Mouse (Mus musculus) intestine, embryonic 15.5 days (tissue): ENCODE results near the gene Ms4a4d. TPM values are rescaled to one million over a fixed set of nuclear protein-coding genes. Genes with fewer than 3 reads are reported as not detected.
"Not testable (repeated sequence)": the region's sequence is repeated elsewhere in the genome, so short reads cannot be mapped to it uniquely, and the experiment has no call there.

Experiments used
- ATAC-seq: fragments of 200-750 bp; cut with Nextera tagmentation; 2 replicates; pipeline ENCODE4 v1.8.0; 2017; ENCODE audit warnings: moderate TSS enrichment, moderate library complexity
- H3K27ac ChIP-seq: fragments of 300-500 bp; sonication (generic); 2 replicates; pipeline ENCODE4 v1.5.1; 2015; ENCODE audit warnings: mild to moderate bottlenecking, inconsistent platforms
- H3K27me3 ChIP-seq: fragments of 300-500 bp; sonication (generic); replicated peaks from 2 replicates; pipeline ENCODE4 v1.6.1; 2015; ENCODE audit warnings: inconsistent platforms
- H3K36me3 ChIP-seq: fragments of 300-500 bp; sonication (generic); 2 replicates; pipeline ENCODE4 v1.6.1; 2015; ENCODE audit warnings: inconsistent platforms
- H3K4me1 ChIP-seq: fragments of 300-500 bp; sonication (generic); replicated peaks from 2 replicates; pipeline ENCODE4 v1.6.1; 2015; ENCODE audit warnings: inconsistent platforms
- H3K4me2 ChIP-seq: fragments of 300-500 bp; sonication (generic); replicated peaks from 2 replicates; pipeline ENCODE4 v1.6.1; 2015; ENCODE audit warnings: mild to moderate bottlenecking, inconsistent platforms
- H3K4me3 ChIP-seq: fragments of 300-500 bp; sonication (generic); replicated peaks from 2 replicates; pipeline ENCODE4 v1.5.1; 2015; ENCODE audit warnings: inconsistent platforms
- H3K9ac ChIP-seq: fragments of 300-500 bp; sonication (generic); 2 replicates; pipeline ENCODE4 v1.6.1; 2015; ENCODE audit warnings: inconsistent platforms
- H3K9me3 ChIP-seq: fragments of 300-500 bp; sonication (generic); 2 replicates; pipeline ENCODE4 v1.6.1; 2016; ENCODE audit warnings: inconsistent platforms
- WGBS: fragments of 180-500 bp; shearing (Covaris S2); methylation state at CpG from one replicate; pipeline ENCODE4 v1.1.7; 2015; 5-methylcytosine and 5-hydroxymethylcytosine counted together
- polyA plus RNA-seq: library from polyadenylated mRNA; unstranded; fragments of >200 nt; fragmentation: Nextera tagmentation; extraction: Ambion mirVana; gene quantifications from 2 replicates; pipeline ENCODE4 v1.2.1, GENCODE M21; 2015

Ms4a4d gene
- 2.8 and 4.0 TPM in 2 replicates for polyA plus RNA-seq

DNA sequence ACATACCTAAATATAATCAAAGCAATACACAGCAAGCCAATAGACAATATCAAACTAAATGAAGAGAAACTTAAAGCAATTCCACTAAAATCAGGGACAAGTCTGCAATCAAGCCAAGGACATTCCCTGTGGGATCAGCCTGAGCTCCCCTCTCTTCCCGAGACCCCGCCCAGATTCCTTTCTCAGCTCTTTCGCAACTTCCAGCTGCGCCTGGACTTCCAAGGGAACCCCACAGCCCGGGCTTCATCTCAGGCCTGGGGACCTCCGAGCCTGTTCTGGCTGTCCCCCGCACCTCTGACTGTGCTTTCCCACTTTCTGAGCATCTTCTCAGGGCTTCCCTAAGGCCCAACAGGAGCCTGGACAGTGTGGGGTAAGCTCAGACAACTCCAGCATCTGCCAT, at the start of gene Ms4a4d:
TSS of gene Ms4a4d (plus strand) at position 209 of the 400 bp plus-strand sequence.
- no peaks in the 10 kb centered on the region for H3K4me1 ChIP-seq
- H3K27ac ChIP-seq: no peak within 1 kb of the TSS
- no peaks in the 10 kb centered on the region for H3K36me3 ChIP-seq
- no peak within 1 kb of the TSS for H3K9ac ChIP-seq
- ATAC-seq: no peak
- no peak within 1 kb of the TSS for H3K4me3 ChIP-seq
- no peaks in the 10 kb centered on the region for H3K9me3 ChIP-seq
- WGBS: 11% methylated on average over 7 of the region's 7 CpGs
- H3K27me3 ChIP-seq: no peaks in the 10 kb centered on the region
- no peak within 1 kb of the TSS for H3K4me2 ChIP-seq

GRCm38 (mm10) chr19:11491406-11492189, 45.0 kb upstream of the Ms4a4d start:
- WGBS: 70% methylated on average over 4 of the region's 4 CpGs
- no peaks in the 10 kb centered on the region for H3K9me3 ChIP-seq
- no peak overlapping the region for H3K4me2 ChIP-seq
- no peaks in the 10 kb centered on the region for H3K36me3 ChIP-seq
- no peak overlapping the region for H3K9ac ChIP-seq
- H3K4me3 ChIP-seq: no peak overlapping the region
- ATAC-seq: no peak
- no peaks in the 10 kb centered on the region for H3K4me1 ChIP-seq
- H3K27me3 ChIP-seq: no peaks in the 10 kb centered on the region
- no peak overlapping the region for H3K27ac ChIP-seq

DNA sequence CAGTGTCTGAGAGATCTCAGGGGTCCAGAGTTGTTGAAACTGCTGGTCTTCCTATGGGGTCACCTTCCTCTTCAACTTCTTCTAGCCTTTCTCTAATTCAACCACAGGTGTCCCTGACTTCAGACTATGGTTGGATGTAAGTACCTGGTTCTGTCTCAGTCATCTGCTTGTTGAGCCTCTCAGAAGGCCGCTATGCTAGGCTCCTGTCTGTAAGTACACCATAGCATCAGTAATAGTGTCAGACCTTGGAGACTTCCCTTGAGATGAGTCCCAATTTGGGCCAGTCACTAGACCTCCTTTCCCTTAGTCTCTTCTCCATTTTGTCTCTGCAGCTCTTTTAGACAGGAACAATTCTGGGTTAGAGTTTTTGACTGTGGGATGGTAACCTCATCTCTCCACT, 43.9 kb upstream of the Ms4a4d start:
- Histone ChIP-seq H3K27me3 (no peaks in the 10 kb centered on the region), H3K4me2 (no peak overlapping the region), H3K9ac (no peak overlapping the region), H3K4me1 (no peaks in the 10 kb centered on the region), H3K27ac (no peak overlapping the region), H3K9me3 (no peaks in the 10 kb centered on the region), H3K4me3 (no peak overlapping the region), H3K36me3 (no peaks in the 10 kb centered on the region)
- WGBS: 80% methylated on average over 1 of the region's 1 CpGs
- ATAC-seq: no peak

GRCm38 (mm10) chr19:11494519-11494918, 42.1 kb upstream of the Ms4a4d start:
- no peaks in the 10 kb centered on the region for H3K9me3 ChIP-seq
- ATAC-seq: no peak
- no peaks in the 10 kb centered on the region for H3K27me3 ChIP-seq
- no peak overlapping the region for H3K9ac ChIP-seq
- H3K4me2 ChIP-seq: no peak overlapping the region
- no peak overlapping the region for H3K27ac ChIP-seq
- WGBS: 64% methylated on average over 3 of the region's 3 CpGs
- no peak overlapping the region for H3K4me3 ChIP-seq
- H3K36me3 ChIP-seq: no peaks in the 10 kb centered on the region
- H3K4me1 ChIP-seq: no peaks in the 10 kb centered on the region

- H3K4me1 ChIP-seq: no peaks in the 10 kb centered on the region
- no peaks in the 10 kb centered on the region for H3K36me3 ChIP-seq
- H3K4me2 ChIP-seq: no peak overlapping the region
- H3K27me3 ChIP-seq: no peaks in the 10 kb centered on the region
- 83% methylated on average over 6 of the region's 6 CpGs for WGBS
- no peak overlapping the region for H3K27ac ChIP-seq
- H3K9ac ChIP-seq: no peak overlapping the region
- H3K9me3 ChIP-seq: no peaks in the 10 kb centered on the region
- no peak for ATAC-seq
- H3K4me3 ChIP-seq: no peak overlapping the region
Measured at GRCm38 (mm10) chr19:11496361-11496760, 40.2 kb upstream of the Ms4a4d start.

DNA sequence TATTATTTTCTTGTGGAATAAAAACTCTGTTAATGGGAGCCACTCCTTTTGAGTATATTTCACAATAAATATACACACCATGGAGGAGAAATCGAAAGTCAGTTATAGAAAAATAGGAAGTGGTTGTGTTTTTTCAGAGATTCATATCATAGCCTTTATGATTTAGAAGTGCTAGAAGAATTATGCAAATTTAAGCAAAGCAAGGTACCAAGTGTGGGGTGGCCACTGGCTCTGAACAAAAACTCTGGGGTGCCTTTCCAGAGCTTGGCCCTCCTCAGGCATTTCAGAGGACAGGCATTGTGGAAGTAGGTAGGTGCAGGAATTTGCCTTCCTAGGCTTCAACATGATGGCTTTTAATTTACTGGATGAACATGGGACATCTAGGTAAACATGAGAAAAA, 39.3 kb upstream of the Ms4a4d start:
- H3K9ac ChIP-seq, ATAC-seq, H3K9me3 ChIP-seq, H3K4me2 ChIP-seq, H3K27me3 ChIP-seq, H3K27ac ChIP-seq, H3K4me3 ChIP-seq, H3K36me3 ChIP-seq, H3K4me1 ChIP-seq: not testable (repeated sequence)
- 64% methylated on average over 1 of the region's 1 CpGs for WGBS

- Histone ChIP-seq H3K4me2 (no peak overlapping the region), H3K27ac (no peak overlapping the region), H3K9ac (no peak overlapping the region), H3K36me3 (no peaks in the 10 kb centered on the region), H3K9me3 (no peaks in the 10 kb centered on the region), H3K4me1 (no peaks in the 10 kb centered on the region), H3K4me3 (no peak overlapping the region), H3K27me3 (no peaks in the 10 kb centered on the region)
- WGBS: 92% methylated on average over 1 of the region's 1 CpGs
- no peak for ATAC-seq
Measured at GRCm38 (mm10) chr19:11500796-11501195, 35.8 kb upstream of the Ms4a4d start.

DNA sequence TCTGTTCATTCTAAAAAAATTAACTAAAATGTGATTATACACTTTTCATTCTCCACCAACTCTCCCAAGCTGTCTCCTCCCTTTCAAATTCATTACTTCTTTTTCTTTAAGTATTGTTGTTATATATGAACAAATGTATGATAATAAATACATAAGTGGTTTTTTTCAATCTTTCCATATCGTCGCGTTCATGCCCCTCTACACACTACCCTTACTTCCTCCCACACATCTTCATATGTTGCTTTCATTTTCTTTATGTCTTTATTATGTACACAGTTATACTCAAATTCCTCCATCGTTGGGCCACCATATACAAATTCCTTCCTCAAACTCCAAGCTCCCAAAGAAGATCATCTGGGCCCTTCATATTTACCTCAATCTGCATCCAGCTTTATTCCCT, 35.3 kb upstream of the Ms4a4d start:
- H3K4me3 ChIP-seq: no peak overlapping the region
- H3K36me3 ChIP-seq: no peaks in the 10 kb centered on the region
- H3K4me2 ChIP-seq: no peak overlapping the region
- no peak overlapping the region for H3K27ac ChIP-seq
- H3K9ac ChIP-seq: no peak overlapping the region
- H3K27me3 ChIP-seq: no peaks in the 10 kb centered on the region
- 83% methylated on average over 4 of the region's 4 CpGs for WGBS
- ATAC-seq: no peak
- no peaks in the 10 kb centered on the region for H3K4me1 ChIP-seq
- H3K9me3 ChIP-seq: no peaks in the 10 kb centered on the region

DNA sequence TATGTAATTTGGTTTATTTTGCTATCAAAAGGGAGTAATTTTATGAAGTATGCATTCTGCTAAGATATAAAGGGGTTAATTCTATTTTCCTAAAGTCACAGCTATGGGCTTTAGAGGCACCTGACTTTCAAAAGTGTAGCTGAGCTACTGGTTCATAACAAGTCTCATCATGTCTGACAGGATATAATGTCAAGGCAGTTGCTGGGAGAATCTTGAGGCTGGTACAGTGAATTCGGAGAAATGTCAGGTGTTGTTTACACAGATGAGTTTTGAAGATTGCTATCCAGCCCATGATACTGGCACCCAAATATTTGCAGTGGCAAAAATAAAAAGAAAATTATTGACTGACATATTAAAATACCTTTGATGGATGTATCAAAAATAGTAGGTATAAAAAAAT, 31.7 kb upstream of the Ms4a4d start:
- Histone ChIP-seq H3K4me3 (no peak overlapping the region), H3K9ac (no peak overlapping the region), H3K27ac (no peak overlapping the region), H3K4me2 (no peak overlapping the region), H3K36me3 (no peaks in the 10 kb centered on the region), H3K27me3 (no peaks in the 10 kb centered on the region), H3K9me3 (no peaks in the 10 kb centered on the region), H3K4me1 (no peaks in the 10 kb centered on the region)
- 75% methylated on average over 1 of the region's 1 CpGs for WGBS
- no peak for ATAC-seq

DNA sequence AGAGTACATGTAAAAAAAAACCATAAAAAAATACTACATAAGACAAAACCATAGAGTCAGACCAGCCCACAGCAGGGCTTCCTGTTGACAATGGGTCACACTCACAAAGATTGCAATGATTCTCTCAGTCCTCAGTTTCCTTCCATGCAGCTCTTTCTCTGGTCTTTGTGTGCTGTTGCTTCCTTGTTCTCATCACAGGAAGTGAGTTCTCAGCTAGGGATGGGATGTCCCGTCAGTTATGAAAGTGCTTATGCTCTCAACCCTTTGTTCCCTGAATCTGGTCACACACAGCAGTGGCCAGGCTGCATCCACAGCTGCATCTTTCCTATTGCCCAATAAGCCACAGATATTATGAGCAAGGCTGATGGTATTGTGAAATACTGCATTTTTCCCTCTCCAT, 23.1 kb upstream of the Ms4a4d start:
- no peak overlapping the region for H3K4me3 ChIP-seq
- no peaks in the 10 kb centered on the region for H3K36me3 ChIP-seq
- H3K9ac ChIP-seq: no peak overlapping the region
- no peaks in the 10 kb centered on the region for H3K9me3 ChIP-seq
- no peak overlapping the region for H3K4me2 ChIP-seq
- no peak overlapping the region for H3K27ac ChIP-seq
- no peak for ATAC-seq
- H3K27me3 ChIP-seq: no peaks in the 10 kb centered on the region
- no peaks in the 10 kb centered on the region; the same call in 1 of the 2 replicates for H3K4me1 ChIP-seq
- WGBS: 55% methylated on average over 1 of the region's 1 CpGs

GRCm38 (mm10) chr19:11516246-11516645, 20.4 kb upstream of the Ms4a4d start, which contains the start of gene Ms4a6b:
Gene Ms4a6b (plus strand): TSS chr19:11516512.
- no peaks in the 10 kb centered on the region for H3K36me3 ChIP-seq
- H3K27me3 ChIP-seq: no peaks in the 10 kb centered on the region
- no peak within 1 kb of the TSS for H3K27ac ChIP-seq
- H3K4me3 ChIP-seq: no peak within 1 kb of the TSS
- H3K4me2 ChIP-seq: no peak within 1 kb of the TSS
- no peaks in the 10 kb centered on the region for H3K9me3 ChIP-seq
- H3K9ac ChIP-seq: no peak within 1 kb of the TSS
- ATAC-seq: no peak
- no peaks in the 10 kb centered on the region for H3K4me1 ChIP-seq

DNA sequence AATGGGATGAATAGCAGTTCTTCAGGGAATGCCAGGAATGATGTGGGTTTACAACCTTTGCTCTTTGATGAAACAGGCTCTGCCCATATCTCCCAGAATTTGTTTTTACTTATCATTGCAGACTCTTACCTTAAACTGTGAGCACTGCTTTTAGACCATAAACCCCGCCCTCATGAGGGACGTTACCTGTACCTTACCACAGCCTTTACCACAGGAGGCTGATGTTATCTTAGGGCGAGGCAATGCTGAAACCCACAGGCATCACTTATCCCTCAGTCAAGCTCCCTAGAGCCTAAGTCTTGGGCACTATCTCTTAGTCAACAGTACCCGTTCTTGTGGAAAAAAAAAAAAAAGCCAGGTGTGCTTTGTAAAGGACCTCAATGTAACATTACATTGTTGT, 19.8 kb upstream of the Ms4a4d start:
- Histone ChIP-seq H3K4me1 (no peaks in the 10 kb centered on the region), H3K27me3 (no peaks in the 10 kb centered on the region), H3K4me3 (no peak overlapping the region), H3K36me3 (no peaks in the 10 kb centered on the region), H3K27ac (no peak overlapping the region), H3K4me2 (no peak overlapping the region), H3K9me3 (no peaks in the 10 kb centered on the region), H3K9ac (no peak overlapping the region)
- ATAC-seq: no peak
- 52% methylated on average over 4 of the region's 4 CpGs for WGBS

GRCm38 (mm10) chr19:11517373-11517772, 19.2 kb upstream of the Ms4a4d start:
- not testable (repeated sequence) for H3K4me3 ChIP-seq, H3K9me3 ChIP-seq, H3K36me3 ChIP-seq, H3K27me3 ChIP-seq, H3K4me2 ChIP-seq, H3K4me1 ChIP-seq, ATAC-seq, H3K9ac ChIP-seq, H3K27ac ChIP-seq
- WGBS: 46% methylated on average over 1 of the region's 1 CpGs
